Mouse (Mus musculus): Measurements from ENCODE around the gene Etfa. TPM values are rescaled to one million over a fixed set of nuclear protein-coding genes. Genes with fewer than 3 reads are reported as not detected.
A peak's percentile ranks its signal among the peaks of the same experiment; 100 is the strongest.

Etfa gene
- total RNA-seq, 2 experiments from 2014 or later, result 480 to 543 TPM

GRCm38 (mm10) chr9:55429242-55429975, 82.6 kb downstream of the Etfa start:
- DNase-seq (ENCODE audit: low spot score in 2 of 2), result peak; percentile 63 to 66

DNA sequence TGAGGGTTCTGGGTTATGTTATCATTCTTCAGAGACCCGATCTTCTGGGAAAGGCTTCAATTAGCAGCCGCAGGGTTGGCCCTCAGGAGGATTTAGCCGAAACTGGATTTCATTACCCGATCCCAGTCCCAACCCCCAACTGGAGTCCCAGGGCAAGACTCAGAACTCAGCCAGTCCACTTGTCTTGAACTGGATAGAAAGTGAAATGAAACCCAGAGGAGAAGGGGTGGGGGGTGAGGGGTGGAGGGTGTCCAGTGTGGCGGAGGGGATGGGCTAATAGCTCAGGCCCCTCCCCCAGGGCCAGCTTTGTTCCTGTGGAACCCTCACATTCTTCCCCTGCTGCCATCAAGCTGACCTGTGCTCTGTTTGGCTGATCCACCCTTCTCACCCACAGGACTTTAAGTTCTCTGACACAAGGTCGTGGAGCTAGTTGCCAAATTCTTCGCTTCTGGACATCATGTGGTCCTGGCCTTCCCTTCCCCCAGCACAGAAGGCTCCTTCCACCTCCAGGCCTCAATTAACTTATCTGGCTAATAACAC, 86.7 kb downstream of the Etfa start:
- no peak for DNase-seq (ENCODE audit: low spot score in 2 of 2)

DNA sequence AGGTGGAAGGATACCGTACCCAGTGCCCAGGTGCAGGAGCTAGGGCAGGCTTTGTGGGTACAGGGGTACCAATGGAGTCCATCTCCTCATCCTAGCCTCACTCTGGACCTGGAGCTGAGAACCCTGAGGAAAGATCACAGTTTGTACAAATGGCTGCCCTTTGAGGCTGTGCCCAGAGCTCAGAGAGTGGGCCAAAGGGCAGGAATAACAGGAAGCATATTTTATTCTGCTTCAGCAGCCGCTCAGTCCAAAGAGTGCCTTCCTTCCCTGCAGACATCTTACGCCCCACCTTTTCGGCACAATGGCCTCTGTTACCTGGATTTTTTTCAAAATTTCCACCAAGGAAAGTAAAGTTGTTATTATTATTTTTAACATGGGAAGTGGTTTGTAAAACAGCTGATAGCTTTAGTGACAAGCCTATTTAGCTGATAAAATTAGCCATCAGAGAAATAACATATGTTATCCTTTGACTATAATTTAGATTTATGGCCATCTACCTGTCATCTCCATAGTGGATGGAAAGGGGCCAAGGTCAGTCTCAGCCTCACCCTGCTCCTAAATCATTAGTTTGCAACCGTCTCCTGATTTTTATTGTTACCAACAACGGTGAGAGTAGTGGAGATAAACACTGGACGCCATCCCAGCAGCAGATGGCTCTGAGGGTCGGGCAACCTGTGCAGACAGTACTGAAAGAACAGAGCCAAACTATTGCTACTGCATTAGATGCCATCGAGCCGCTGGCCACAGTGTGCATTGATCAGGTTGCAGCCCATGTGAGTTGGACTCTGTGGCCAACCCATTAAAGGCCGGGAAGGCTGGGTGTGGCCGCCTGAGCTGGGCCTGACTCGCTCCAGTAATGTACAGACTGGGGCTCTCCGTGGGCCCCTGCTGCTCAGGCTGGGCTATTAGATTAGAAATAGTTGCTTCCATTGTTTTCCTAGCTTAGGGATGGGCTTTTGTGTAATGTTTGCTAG, 88.3 kb downstream of the Etfa start:
- DNase-seq (ENCODE audit: low spot score in 2 of 2), result no peak

DNA sequence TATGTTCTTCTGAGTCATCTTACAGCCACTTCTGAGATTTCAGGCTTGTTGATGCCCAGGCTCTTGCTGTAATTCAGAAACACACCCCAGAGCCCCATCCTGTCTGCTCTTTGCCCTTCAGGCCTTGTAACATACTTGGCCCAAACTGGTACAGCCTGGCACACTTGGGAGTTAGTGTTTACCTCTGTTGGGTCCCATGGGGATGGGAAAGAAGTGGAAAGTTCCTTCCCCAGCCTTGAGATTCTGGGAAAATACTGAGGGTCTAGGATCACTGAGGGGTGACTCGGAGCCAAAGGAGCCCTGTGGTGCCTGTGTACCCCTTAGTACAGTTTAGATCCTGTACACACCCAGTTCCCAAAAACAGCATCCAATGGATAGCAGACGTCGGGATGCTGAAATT, 90.3 kb downstream of the Etfa start:
- no peak for DNase-seq (ENCODE audit: low spot score in 2 of 2)

GRCm38 (mm10) chr9:55411154-55411553, 100.9 kb downstream of the Etfa start:
- no peak for DNase-seq (ENCODE audit: low spot score in 2 of 2)

DNA sequence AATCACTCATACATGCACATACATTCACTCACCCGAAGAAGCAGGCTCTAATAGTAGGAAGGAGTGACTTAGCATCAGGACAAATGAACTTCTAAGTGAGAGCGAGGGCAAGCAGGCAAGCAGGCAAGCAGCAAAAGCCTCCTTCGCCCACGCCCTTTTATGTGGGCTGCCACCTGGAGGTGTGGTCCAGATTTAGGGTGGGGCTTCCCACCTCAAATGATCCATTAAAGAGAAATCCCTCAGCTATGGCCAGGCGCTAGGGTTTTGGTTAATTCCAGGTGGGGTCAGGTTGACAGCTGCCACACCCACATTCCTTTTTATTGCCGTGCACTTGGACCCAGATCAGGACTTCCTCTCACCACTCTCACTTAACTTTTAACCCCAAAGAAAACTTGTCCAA, 101.6 kb downstream of the Etfa start:
- no peak for DNase-seq (ENCODE audit: low spot score in 2 of 2)

GRCm38 (mm10) chr9:55409833-55410232, 102.2 kb downstream of the Etfa start:
- DNase-seq (ENCODE audit: low spot score in 2 of 2), result no peak

DNA sequence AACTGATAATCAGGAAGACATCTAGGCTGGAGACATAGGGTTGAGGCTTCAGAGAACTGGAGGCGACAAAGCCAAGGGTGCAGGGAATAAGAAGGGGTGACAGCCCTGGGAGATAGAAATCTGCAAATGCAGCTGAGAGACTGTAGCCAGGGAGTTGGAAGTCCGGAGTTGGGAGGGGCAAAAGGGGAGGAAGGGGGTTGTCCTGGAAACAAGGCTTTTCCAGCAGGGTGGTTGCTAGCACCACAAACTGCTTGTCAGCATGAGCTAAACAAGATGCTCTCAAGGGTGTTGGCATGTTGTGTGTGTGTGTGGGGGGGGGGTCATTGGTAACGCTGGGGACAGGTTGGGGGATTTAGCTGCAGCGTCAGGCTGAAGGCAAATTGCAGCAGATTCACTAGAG, 103.2 kb downstream of the Etfa start:
- DNase-seq (ENCODE audit: low spot score in 2 of 2), result no peak

GRCm38 (mm10) chr9:55406773-55407172, 105.3 kb downstream of the Etfa start:
- DNase-seq (ENCODE audit: low spot score in 2 of 2), result no peak

DNA sequence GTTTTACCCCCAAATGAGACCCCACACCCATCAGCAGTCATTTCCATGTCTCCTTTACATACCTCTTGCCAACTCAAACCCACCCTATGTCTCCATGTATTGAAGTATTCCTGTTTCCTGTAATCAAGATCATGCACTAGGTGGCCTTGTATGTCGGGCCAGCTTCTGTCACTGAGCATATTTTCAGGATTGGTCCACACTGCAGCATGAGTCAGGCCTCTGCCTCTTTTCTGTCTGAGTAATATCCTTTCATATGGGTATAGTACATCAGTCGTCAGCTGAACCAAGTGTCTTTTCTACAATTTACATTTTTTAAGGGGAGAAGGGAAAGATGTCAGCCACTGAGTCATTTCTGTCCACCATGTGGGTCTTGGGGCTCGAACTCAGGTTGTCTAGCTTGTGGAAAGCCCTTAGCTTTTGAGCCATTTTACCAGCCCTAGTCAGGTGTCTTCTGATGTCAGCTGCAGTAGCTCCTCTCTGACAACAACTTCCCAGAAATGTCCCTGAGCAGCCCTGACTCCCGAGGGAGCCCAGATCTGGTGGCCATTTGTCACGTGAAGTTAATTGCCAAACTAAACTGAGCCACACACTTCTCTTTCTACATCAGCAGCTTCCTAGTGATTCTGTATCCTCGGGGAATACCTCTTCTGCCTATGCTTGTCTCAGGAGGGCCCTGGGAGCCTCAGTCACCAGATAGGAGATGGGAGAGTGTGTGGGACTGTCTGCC, 106.9 kb downstream of the Etfa start:
- no peak for DNase-seq (ENCODE audit: low spot score in 2 of 2)

Other genes with a start within 250 kb of the Etfa start
- gene Nrg4, start 185.4 kb downstream of the Etfa start, total RNA-seq (2021), result 10 to 100 TPM; 23.4 to 37.3 TPM
- under 1 TPM; 0.80 to 0.93 TPM for gene Tmem266, start 185.3 kb downstream of the Etfa start, total RNA-seq (2021)
- not detected for gene Isl2, start 26.4 kb upstream of the Etfa start, total RNA-seq (2021)

Measured in adrenal gland, adult 18-20 months (tissue).